Mouse (Mus musculus) spleen, adult 2 months (tissue): Measurements from ENCODE around the gene Gm49369. TPM values are rescaled to one million over a fixed set of nuclear protein-coding genes. Genes with fewer than 3 reads are reported as not detected.

Experiments used
- DNase-seq, 2 experiments: peaks; one replicate each; pipeline versions ENCODE4 v3.0.0 to v3.0.0-alpha.2; 2012 to 2021; ENCODE audit warnings: low spot score in 2 of 2, low read depth in 1 of 2
- H3K27ac ChIP-seq: fragments of 200-500 bp; 2 replicates; pipeline ENCODE4 v1.5.1; 2012; ENCODE audit warnings: low read length, inconsistent platforms; ENCODE audit not compliant: insufficient read depth
- H3K27me3 ChIP-seq: fragments of 200-500 bp; 2 replicates; pipeline ENCODE4 v1.6.1; 2012; ENCODE audit warnings: mild to moderate bottlenecking, moderate library complexity, low read length, inconsistent platforms; ENCODE audit not compliant: control insufficient read depth, insufficient read depth
- H3K36me3 ChIP-seq: fragments of 200-500 bp; 2 replicates; pipeline ENCODE4 v1.6.1; 2012; ENCODE audit warnings: mild to moderate bottlenecking, low read length, inconsistent platforms; ENCODE audit not compliant: control insufficient read depth, insufficient read depth
- H3K4me1 ChIP-seq: fragments of 200-500 bp; 2 replicates; pipeline ENCODE4 v1.6.1; 2011; ENCODE audit warnings: inconsistent platforms; ENCODE audit not compliant: control insufficient read depth, insufficient read depth, insufficient read length
- H3K4me3 ChIP-seq: fragments of 200-500 bp; 2 replicates; pipeline ENCODE4 v1.5.1; 2011; ENCODE audit warnings: mild to moderate bottlenecking, inconsistent platforms; ENCODE audit not compliant: insufficient read depth, insufficient read length; ENCODE audit errors: extremely low read depth
- CTCF ChIP-seq: fragments of 200-500 bp; IDR thresholded peaks from 2 replicates; pipeline ENCODE4 v1.5.1; 2011; ENCODE audit warnings: mild to moderate bottlenecking, inconsistent platforms; ENCODE audit not compliant: insufficient read depth, insufficient read length, insufficient replicate concordance; ENCODE audit errors: extremely low read depth
- POLR2A ChIP-seq: fragments of 200-500 bp; IDR thresholded peaks from 2 replicates; pipeline ENCODE4 v1.6.1; 2011; ENCODE audit warnings: low read depth, low read length, inconsistent platforms
- WGBS: fragments of 180-500 bp; shearing (Covaris S2); methylation state at CpG from one replicate; pipeline ENCODE4 v1.1.7; 2018; 5-methylcytosine and 5-hydroxymethylcytosine counted together
- polyA plus RNA-seq: library from polyadenylated mRNA; depleted of rRNA; stranded (reverse); fragments of >200 nt; gene quantifications from 2 replicates; pipeline ENCODE4 v1.2.3, GENCODE M21; 2012; rRNA removed

Gene Gm49369
- polyA plus RNA-seq: 0.21 TPM in 1 of 2 replicates, not detected in the other

DNA sequence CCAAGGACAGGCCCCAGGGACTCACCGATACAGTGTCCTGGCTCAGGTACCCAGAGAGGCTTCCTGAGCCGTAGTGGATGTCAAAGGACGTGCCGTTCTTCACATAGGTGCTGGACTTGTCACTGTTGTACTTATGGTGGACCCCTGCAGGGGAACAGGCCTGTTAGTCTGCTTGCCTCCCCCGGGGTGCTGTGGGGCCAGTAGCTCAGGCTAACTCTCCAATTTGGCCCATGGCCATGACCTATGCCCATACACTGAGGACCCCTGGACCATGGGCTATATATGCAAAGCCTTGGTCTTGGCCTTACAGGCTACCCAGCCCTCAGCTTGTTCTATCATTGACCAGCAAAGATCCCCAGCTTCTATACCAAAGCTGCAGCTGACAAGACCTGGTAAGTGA lies at the start of gene Gm49369:
TSS of gene Gm49369 (minus strand) at position 101 of the 400 bp plus-strand sequence.
- Histone ChIP-seq H3K27ac (peak within 1 kb of the TSS; percentile 75), H3K36me3 (peaks cover 53% of the 10 kb centered on the region), H3K4me1 (peaks cover 15% of the 10 kb centered on the region; the same call in 1 of the 2 replicates), H3K27me3 (no peaks in the 10 kb centered on the region), H3K4me3 (no peak within 1 kb of the TSS)
- WGBS: 98% methylated on average over 5 of the region's 5 CpGs
- TF ChIP-seq POLR2A: no peak
- no peak for TF ChIP-seq CTCF
- no peak for DNase-seq

DNA sequence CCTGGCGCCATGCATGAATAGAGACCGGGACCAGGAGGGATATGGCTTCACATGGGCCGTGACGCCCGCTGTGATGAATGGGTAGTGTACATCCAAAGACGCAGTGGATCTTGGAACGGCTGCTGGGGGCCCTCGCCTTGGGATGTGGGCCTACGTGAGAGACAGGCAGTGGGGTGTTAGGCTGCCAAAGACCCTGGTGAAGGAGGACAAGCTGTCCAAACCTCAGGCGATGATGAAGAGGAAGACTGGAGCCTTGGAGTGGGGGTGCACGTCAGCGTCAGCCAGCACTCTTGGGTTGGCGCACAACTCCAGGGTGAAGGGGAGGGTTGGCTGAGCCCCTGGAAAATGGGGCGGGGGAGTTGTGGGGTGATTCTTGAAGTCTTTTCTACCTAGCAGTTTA lies 48.6 kb upstream of the Gm49369 start:
- WGBS: 96% methylated on average over 14 of the region's 14 CpGs
- Histone ChIP-seq H3K36me3 (no peaks in the 10 kb centered on the region), H3K4me3 (no peak overlapping the region), H3K27ac (no peak overlapping the region), H3K27me3 (no peaks in the 10 kb centered on the region), H3K4me1 (no peaks in the 10 kb centered on the region)
- TF ChIP-seq CTCF (no peak), POLR2A (no peak)
- DNase-seq: no peak

DNA sequence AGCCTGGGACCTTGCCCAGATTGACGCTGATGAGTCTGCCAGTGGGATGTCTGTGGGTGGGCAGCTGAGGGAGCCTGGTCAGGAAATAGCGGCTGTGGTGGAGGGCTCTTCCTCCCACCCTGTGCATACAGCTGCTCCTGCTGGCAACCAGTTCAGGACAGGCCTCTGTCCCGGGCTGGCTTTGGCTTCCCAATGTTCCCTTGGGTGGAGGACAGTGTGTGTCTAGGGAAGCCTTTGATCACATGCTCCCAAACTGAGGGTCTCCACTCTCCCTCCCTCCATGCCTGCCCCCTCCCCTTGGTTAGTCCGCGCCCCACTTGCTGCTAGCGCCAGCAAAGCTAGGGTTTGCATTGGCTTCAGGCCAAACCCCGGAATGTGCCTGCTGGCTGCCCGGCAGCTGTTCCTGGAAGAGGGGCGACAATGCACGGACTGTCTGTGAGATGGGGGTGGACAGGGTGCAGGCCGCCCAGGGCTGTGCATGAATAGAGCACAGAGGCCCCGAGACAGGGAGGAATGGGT lies 47.8 kb upstream of the Gm49369 start:
- TF ChIP-seq CTCF: no peak
- TF ChIP-seq POLR2A: no peak
- H3K27me3 ChIP-seq: no peaks in the 10 kb centered on the region
- no peaks in the 10 kb centered on the region for H3K4me1 ChIP-seq
- WGBS: 47% methylated on average over 12 of the region's 12 CpGs
- no peak overlapping the region for H3K4me3 ChIP-seq
- H3K36me3 ChIP-seq: no peaks in the 10 kb centered on the region
- DNase-seq: no peak
- H3K27ac ChIP-seq: no peak overlapping the region

DNA sequence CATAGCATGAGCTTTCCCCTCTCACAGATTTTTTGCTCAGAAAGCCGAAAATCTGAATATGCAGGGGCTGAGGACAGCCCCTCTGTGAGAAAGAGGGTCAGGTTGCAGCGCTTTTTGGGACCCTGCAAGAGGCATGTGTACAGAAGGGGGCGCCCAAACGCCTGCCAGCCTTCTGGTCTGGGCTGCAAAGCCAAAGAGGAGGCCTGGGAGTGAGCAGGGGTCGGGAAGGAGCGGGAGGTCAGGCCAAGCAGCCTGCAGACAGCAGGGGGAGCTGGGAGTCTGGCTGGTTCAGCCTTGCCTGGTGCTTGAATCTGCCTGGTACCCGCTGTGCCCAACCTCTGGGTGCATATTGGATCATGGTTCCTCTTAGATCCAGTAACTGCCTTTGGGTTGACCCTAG lies 45.7 kb upstream of the Gm49369 start:
- Histone ChIP-seq H3K36me3 (no peaks in the 10 kb centered on the region), H3K4me1 (no peaks in the 10 kb centered on the region), H3K27me3 (no peaks in the 10 kb centered on the region), H3K4me3 (no peak overlapping the region), H3K27ac (no peak overlapping the region)
- 49% methylated on average over 7 of the region's 7 CpGs for WGBS
- DNase-seq: no peak
- TF ChIP-seq CTCF (peak; percentile 19; the same call in 1 of the 2 replicates), POLR2A (no peak)

DNA sequence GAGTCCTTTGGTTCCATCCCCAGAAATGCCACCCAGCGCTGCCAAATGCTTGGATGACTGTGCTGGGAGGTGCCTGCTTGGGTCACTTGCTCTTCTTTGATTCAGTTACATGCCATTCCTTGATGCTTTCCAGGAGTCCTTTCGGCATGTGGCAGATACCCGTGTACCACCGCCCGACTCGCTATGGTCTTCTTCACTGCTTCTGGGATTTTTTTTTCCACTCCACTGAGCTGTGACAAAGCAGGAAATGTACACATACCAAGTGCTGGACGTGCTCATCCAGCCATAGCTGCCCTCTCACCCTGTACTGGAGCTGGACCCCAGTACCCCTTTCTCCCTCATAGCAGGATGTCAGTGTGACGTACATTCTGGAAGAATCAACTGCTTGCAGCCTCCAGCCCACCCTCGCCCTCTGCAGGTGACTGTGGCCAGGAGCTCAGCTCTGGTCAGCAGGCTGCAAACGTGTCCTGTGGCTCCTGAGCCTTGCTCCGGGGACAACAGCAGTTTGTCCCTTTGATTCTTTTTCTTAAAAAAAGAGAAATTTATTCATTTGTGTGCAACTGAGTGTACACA lies 43.3 kb upstream of the Gm49369 start:
- no peaks in the 10 kb centered on the region for H3K27me3 ChIP-seq
- peaks cover 3% of the 10 kb centered on the region; the same call in 1 of the 2 replicates for H3K4me1 ChIP-seq
- no peak overlapping the region for H3K27ac ChIP-seq
- no peak overlapping the region for H3K4me3 ChIP-seq
- no peak for TF ChIP-seq POLR2A
- no peak for TF ChIP-seq CTCF
- WGBS: 58% methylated on average over 11 of the region's 11 CpGs
- DNase-seq: no peak
- H3K36me3 ChIP-seq: no peaks in the 10 kb centered on the region

DNA sequence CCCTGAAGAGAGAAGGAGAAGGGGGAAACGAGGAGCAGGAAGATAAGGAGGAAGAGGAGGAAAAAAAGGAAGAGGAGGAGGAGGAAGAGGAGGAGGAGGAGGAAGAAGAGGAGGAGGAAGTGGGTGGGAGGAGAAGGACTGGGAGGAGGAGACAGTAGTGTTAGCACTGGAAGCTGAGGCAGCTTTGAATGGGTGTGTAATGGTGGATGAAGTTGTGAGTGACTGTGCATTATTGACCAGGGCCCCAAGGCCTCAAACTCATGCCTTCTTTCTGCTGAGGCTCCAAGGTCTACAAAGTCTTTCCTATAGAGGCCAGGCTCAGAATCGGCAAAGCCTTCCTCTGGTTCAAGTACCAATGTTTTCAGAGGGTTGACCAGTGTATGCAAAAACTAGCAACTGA lies 39.4 kb upstream of the Gm49369 start:
- H3K36me3 ChIP-seq: no peaks in the 10 kb centered on the region
- no peaks in the 10 kb centered on the region for H3K27me3 ChIP-seq
- H3K27ac ChIP-seq: no peak overlapping the region
- H3K4me3 ChIP-seq: no peak overlapping the region
- DNase-seq: no peak
- H3K4me1 ChIP-seq: peaks cover 3% of the 10 kb centered on the region; the same call in 1 of the 2 replicates
- 51% methylated on average over 2 of the region's 2 CpGs for WGBS
- no peak for TF ChIP-seq CTCF
- TF ChIP-seq POLR2A: no peak

DNA sequence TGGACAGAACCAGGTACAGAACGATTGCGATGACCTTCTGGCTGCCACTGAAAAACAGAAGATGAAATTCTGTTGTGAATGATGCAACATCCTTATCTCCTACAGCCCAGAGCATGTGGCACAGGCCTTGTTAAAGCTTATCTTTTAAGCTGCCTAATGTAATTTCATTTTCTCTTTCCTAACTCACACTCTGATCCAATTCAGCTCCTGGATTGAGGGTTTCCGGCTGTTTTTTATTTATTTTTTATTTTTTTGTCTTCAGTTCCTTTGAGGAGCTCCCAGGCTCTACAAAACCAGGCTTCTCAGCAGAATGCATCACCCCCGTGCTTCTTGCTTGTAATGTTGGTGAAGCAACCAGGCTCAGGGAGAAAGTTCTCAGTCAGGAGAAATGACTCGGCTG lies 37.4 kb upstream of the Gm49369 start:
- no peak overlapping the region for H3K4me3 ChIP-seq
- TF ChIP-seq POLR2A (no peak), CTCF (no peak)
- 65% methylated on average over 5 of the region's 5 CpGs for WGBS

More for the DNA sequence above, 37.4 kb upstream of the Gm49369 start:
- no peaks in the 10 kb centered on the region for H3K27me3 ChIP-seq
- no peak for DNase-seq
- peaks cover 3% of the 10 kb centered on the region; the same call in 1 of the 2 replicates for H3K4me1 ChIP-seq
- H3K36me3 ChIP-seq: no peaks in the 10 kb centered on the region
- no peak overlapping the region for H3K27ac ChIP-seq
